Mouse (Mus musculus) bone marrow, adult 2 months (tissue): ENCODE data around the gene Ppfia1.

Source experiments
- CTCF ChIP-seq: fragments of 200-500 bp; IDR thresholded peaks from 2 replicates; pipeline ENCODE4 v1.5.1; 2011; ENCODE audit warnings: low read length, control low read depth; ENCODE audit not compliant: control insufficient read depth, insufficient read depth
- POLR2A ChIP-seq: fragments of 200-500 bp; IDR thresholded peaks from 2 replicates; pipeline ENCODE4 v1.6.1; 2011; ENCODE audit warnings: low read depth, mild to moderate bottlenecking, control low read depth, low read length, borderline replicate concordance; ENCODE audit not compliant: control insufficient read depth

- TF ChIP-seq CTCF (no peak), POLR2A (no peak)
Observed at GRCm38 (mm10) chr7:144566921-144567682, 13.6 kb upstream of the Ppfia1 start.
